Mouse (Mus musculus) MEL (cell line): ENCODE measurements around the gene Fgfrl1. TPM values are rescaled to one million over a fixed set of nuclear protein-coding genes. Genes with fewer than 3 reads are reported as not detected.

Experiments used
- DNase-seq: peaks from one replicate; pipeline ENCODE4 v3.0.0; 2011; ENCODE audit warnings: low read depth, low spot score
- H3K27ac ChIP-seq: 2 replicates; pipeline ENCODE4 v1.5.1; 2012; ENCODE audit warnings: low read depth, mild to moderate bottlenecking, control low read depth, low read length, moderate library complexity; ENCODE audit not compliant: control insufficient read depth
- H3K27me3 ChIP-seq, 2 experiments: fragments of 150-350 bp in 1 of 2; sonication (generic) in 1 of 2; 2 replicates each; pipeline ENCODE4 v1.6.1; 2012; ENCODE audit warnings: low read length in 2 of 2, mild to moderate bottlenecking in 2 of 2, improper control_type of control experiment in 1 of 2, moderate library complexity in 1 of 2; ENCODE audit not compliant: insufficient read depth in 2 of 2, control insufficient read depth in 1 of 2
- H3K36me3 ChIP-seq, 2 experiments: 2 replicates each; pipeline ENCODE4 v1.6.1; 2012 to 2014; ENCODE audit warnings: low read length in 2 of 2, improper control_type of control experiment in 1 of 2, inconsistent platforms in 1 of 2, mild to moderate bottlenecking in 1 of 2; ENCODE audit not compliant: insufficient read depth in 2 of 2, control insufficient read depth in 1 of 2
- H3K4me1 ChIP-seq, 2 experiments: fragments of 150-350 bp in 1 of 2; sonication (generic) in 1 of 2; 2 replicates each; pipeline ENCODE4 v1.6.1; 2012; ENCODE audit warnings: low read length in 2 of 2, improper control_type of control experiment in 1 of 2, mild to moderate bottlenecking in 1 of 2; ENCODE audit not compliant: insufficient read depth in 2 of 2, control insufficient read depth in 1 of 2
- H3K4me3 ChIP-seq, 2 experiments: fragments of 150-350 bp in 1 of 2; sonication (generic) in 1 of 2; 2 replicates each; pipeline ENCODE4 v1.5.1; 2012; ENCODE audit warnings: low read depth in 2 of 2, low read length in 2 of 2, mild to moderate bottlenecking in 2 of 2, moderate library complexity in 2 of 2, control low read depth in 1 of 2, improper control_type of control experiment in 1 of 2; ENCODE audit not compliant: control insufficient read depth in 1 of 2, insufficient read depth in 1 of 2
- H3K79me2 ChIP-seq: 2 replicates; pipeline ENCODE4 v1.6.1; 2012; ENCODE audit warnings: mild to moderate bottlenecking, low read length, moderate library complexity; ENCODE audit not compliant: control insufficient read depth, poor library complexity, insufficient read depth
- H3K9ac ChIP-seq: 2 replicates; pipeline ENCODE4 v1.6.1; 2012; ENCODE audit warnings: low read depth, mild to moderate bottlenecking, control low read depth, low read length, moderate library complexity; ENCODE audit not compliant: control insufficient read depth, poor library complexity, severe bottlenecking
- H3K9me3 ChIP-seq: fragments of 150-350 bp; sonication (generic); replicated peaks from 2 replicates; pipeline ENCODE4 v1.6.1; 2012; ENCODE audit warnings: mild to moderate bottlenecking, low read length, improper control_type of control experiment, moderate library complexity; ENCODE audit not compliant: insufficient read depth
- CHD1 ChIP-seq: IDR thresholded peaks from 2 replicates; pipeline ENCODE4 v1.6.1; 2012; ENCODE audit warnings: low read depth, mild to moderate bottlenecking, inconsistent platforms, low read length, improper control_type of control experiment
- CHD2 ChIP-seq: IDR thresholded peaks from 2 replicates; pipeline ENCODE4 v1.6.1; 2011; ENCODE audit warnings: low read length, improper control_type of control experiment
- CTCF ChIP-seq, 3 experiments: IDR thresholded peaks in 2 of 3; conservative IDR thresholded peaks in 1 of 3; 2 replicates each; pipeline ENCODE4 v1.5.1; 2011 to 2012; ENCODE audit warnings: low read length in 3 of 3, low read depth in 2 of 3, mild to moderate bottlenecking in 2 of 3, improper control_type of control experiment in 1 of 3, inconsistent platforms in 1 of 3, mixed read lengths in 1 of 3, moderate library complexity in 1 of 3; ENCODE audit not compliant: control insufficient read depth in 1 of 3, insufficient read depth in 1 of 3, poor library complexity in 1 of 3, severe bottlenecking in 1 of 3
- E2F4 ChIP-seq: IDR thresholded peaks from 2 replicates; pipeline ENCODE4 v1.6.1; 2011; ENCODE audit warnings: low read depth, low read length, improper control_type of control experiment, borderline replicate concordance
- ELF1 ChIP-seq: IDR thresholded peaks from 2 replicates; pipeline ENCODE4 v1.6.1; 2014; ENCODE audit warnings: low read depth, mild to moderate bottlenecking, inconsistent platforms, low read length, improper control_type of control experiment, moderate library complexity
- ETS1 ChIP-seq: IDR thresholded peaks from 2 replicates; pipeline ENCODE4 v1.6.1; 2012; ENCODE audit warnings: low read depth, mild to moderate bottlenecking, inconsistent platforms, low read length, improper control_type of control experiment, moderate library complexity
- GABPA ChIP-seq: IDR thresholded peaks from 2 replicates; pipeline ENCODE4 v1.6.1; 2012; ENCODE audit warnings: low read depth, mild to moderate bottlenecking, inconsistent platforms, low read length, improper control_type of control experiment, moderate library complexity
- GATA1 ChIP-seq: IDR thresholded peaks from 2 replicates; pipeline ENCODE4 v1.6.1; 2011; ENCODE audit warnings: low read depth, low read length, improper control_type of control experiment
- HCFC1 ChIP-seq: IDR thresholded peaks from 2 replicates; pipeline ENCODE4 v1.6.1; 2012; ENCODE audit warnings: low read depth, mild to moderate bottlenecking, inconsistent platforms, low read length, improper control_type of control experiment, moderate library complexity
- MAFK ChIP-seq: IDR thresholded peaks from 2 replicates; pipeline ENCODE4 v1.6.1; 2011; ENCODE audit warnings: low read depth, mild to moderate bottlenecking, low read length, improper control_type of control experiment, borderline replicate concordance
- MEF2A ChIP-seq: IDR thresholded peaks from 2 replicates; pipeline ENCODE4 v1.6.1; 2014; ENCODE audit warnings: low read depth, mild to moderate bottlenecking, inconsistent platforms, low read length, improper control_type of control experiment; ENCODE audit not compliant: poor library complexity, insufficient replicate concordance, severe bottlenecking; ENCODE audit errors: extremely low read depth
- MXI1 ChIP-seq: IDR thresholded peaks from 2 replicates; pipeline ENCODE4 v1.6.1; 2011; ENCODE audit warnings: mild to moderate bottlenecking, low read depth, low read length, improper control_type of control experiment
- MYB ChIP-seq: IDR thresholded peaks from 2 replicates; pipeline ENCODE4 v1.6.1; 2011; ENCODE audit warnings: mild to moderate bottlenecking, low read depth, low read length, improper control_type of control experiment
- MYC ChIP-seq: IDR thresholded peaks from 2 replicates; pipeline ENCODE4 v1.6.1; 2011; ENCODE audit warnings: low read depth, mild to moderate bottlenecking, low read length, improper control_type of control experiment, moderate library complexity
- NELFE ChIP-seq: IDR thresholded peaks from 2 replicates; pipeline ENCODE4 v1.6.1; 2011; ENCODE audit warnings: low read depth, low read length, improper control_type of control experiment
- NRF1 ChIP-seq: IDR thresholded peaks from 2 replicates; pipeline ENCODE4 v1.6.1; 2014; ENCODE audit warnings: low read depth, mild to moderate bottlenecking, inconsistent platforms, low read length, improper control_type of control experiment, moderate library complexity; ENCODE audit not compliant: poor library complexity, insufficient read depth, severe bottlenecking
- POLR2AphosphoS2 ChIP-seq: IDR thresholded peaks from 2 replicates; pipeline ENCODE4 v1.6.1; 2011; ENCODE audit warnings: low read length, improper control_type of control experiment
- SIN3A ChIP-seq: IDR thresholded peaks from 2 replicates; pipeline ENCODE4 v1.6.1; 2012; ENCODE audit warnings: low read length, improper control_type of control experiment, inconsistent platforms
- SMC3 ChIP-seq: IDR thresholded peaks from 2 replicates; pipeline ENCODE4 v1.6.1; 2011; ENCODE audit warnings: low read depth, low read length, improper control_type of control experiment
- TAL1 ChIP-seq: IDR thresholded peaks from 2 replicates; pipeline ENCODE4 v1.6.1; 2012; ENCODE audit warnings: mild to moderate bottlenecking, inconsistent platforms, low read length, moderate library complexity, mixed read lengths
- TBP ChIP-seq: IDR thresholded peaks from 2 replicates; pipeline ENCODE4 v1.8.0; 2011; ENCODE audit warnings: low read depth, low read length, improper control_type of control experiment
- TCF12 ChIP-seq: IDR thresholded peaks from 2 replicates; pipeline ENCODE4 v1.6.1; 2014; ENCODE audit warnings: low read depth, mild to moderate bottlenecking, inconsistent platforms, low read length, improper control_type of control experiment, moderate library complexity
- USF1 ChIP-seq: IDR thresholded peaks from 2 replicates; pipeline ENCODE4 v1.6.1; 2014; ENCODE audit warnings: low read depth, mild to moderate bottlenecking, inconsistent platforms, low read length, improper control_type of control experiment, moderate library complexity
- ZC3H11A ChIP-seq: IDR thresholded peaks from 2 replicates; pipeline ENCODE4 v1.6.1; 2012; ENCODE audit warnings: low read depth, mild to moderate bottlenecking, inconsistent platforms, low read length, improper control_type of control experiment
- polyA plus RNA-seq, 2 experiments: library from polyadenylated mRNA; stranded (reverse) in 1 of 2; unstranded in 1 of 2; fragments of >175 nt in 1 of 2; fragments of >200 nt in 1 of 2; gene quantifications; 2 replicates each; pipeline versions ENCODE4 v1.2.1 to v1.2.4; 2012; ENCODE audit warnings: low replicate concordance in 2 of 2, low read depth in 1 of 2; ENCODE audit not compliant: insufficient read length in 2 of 2, insufficient read depth in 1 of 2, missing spikeins in 1 of 2
- total RNA-seq: library from RNA; depleted of rRNA; stranded (reverse); fragments of 300-350 nt; gene quantifications from 2 replicates; pipeline ENCODE4 v1.2.3, GENCODE M21; 2012

The Fgfrl1 gene
- total and polyA plus RNA-seq, 3 experiments = 16.0 to 27.3 TPM; not detected in 1

DNA sequence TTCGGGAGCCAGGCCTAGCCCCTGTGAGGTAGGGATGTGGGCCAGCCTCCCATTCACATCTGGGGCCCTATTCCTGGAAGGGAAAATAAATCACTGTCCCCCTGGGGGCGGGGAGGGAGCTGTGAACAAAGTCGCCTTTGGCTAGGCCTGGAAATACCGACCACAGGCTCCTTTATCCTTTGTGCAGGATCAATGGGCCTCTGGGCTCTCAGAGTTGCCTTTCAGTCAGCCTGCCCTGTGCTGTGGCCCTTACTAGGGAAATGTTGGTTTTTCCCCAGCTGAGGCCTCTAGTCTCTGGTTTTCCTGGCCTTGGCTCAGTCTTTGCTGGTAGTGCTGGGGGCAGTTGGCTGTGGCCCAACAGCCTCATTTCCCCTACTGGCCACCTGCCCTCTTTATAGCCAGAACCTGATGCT is 5.2 kb downstream of the Fgfrl1 start:
- Histone ChIP-seq H3K4me3 (no peak overlapping the region), H3K79me2 (peaks cover 3% of the 10 kb centered on the region; the same call in 1 of the 2 replicates), H3K36me3 (no peaks in the 10 kb centered on the region), H3K27me3 (no peaks in the 10 kb centered on the region), H3K9ac (no peak overlapping the region), H3K9me3 (no peaks in the 10 kb centered on the region), H3K4me1 (peaks cover 4 to 5% of the 10 kb centered on the region in 2 experiments; a peak in 2 of 4 replicates), H3K27ac (no peak overlapping the region)
- TF ChIP-seq MAFK = no peak
- no peak for TF ChIP-seq POLR2AphosphoS2
- TF ChIP-seq SIN3A = no peak
- no peak for TF ChIP-seq ELF1
- no peak for TF ChIP-seq CHD2
- TF ChIP-seq TAL1 = no peak
- no peak for TF ChIP-seq HCFC1
- no peak for TF ChIP-seq ZC3H11A
- no peak for TF ChIP-seq TBP
- TF ChIP-seq SMC3 = no peak
- no peak for TF ChIP-seq CHD1
- no peak for TF ChIP-seq MYC
- no peak for TF ChIP-seq NRF1
- TF ChIP-seq MYB = no peak
- no peak for DNase-seq

DNA sequence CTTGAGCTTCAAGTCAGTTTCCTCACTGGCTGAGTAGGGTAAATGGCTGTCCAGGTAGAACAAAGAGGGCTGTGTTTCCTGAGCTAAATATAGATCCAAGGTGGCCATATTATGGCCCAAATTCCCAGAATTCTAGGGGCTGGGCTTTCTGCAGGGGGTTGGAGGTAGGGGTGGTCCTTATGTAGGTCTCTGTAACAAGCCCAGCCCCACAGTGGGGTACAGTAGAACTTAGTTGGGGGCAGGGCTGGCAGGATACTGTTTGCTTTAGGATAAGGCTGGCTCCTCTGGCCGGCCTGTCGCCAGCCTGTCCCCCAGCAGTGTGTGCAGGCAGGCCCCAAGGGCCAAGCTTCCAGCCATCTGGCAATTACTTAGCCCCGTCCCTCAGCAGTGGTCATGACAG is 8.2 kb downstream of the Fgfrl1 start:
- no peaks in the 10 kb centered on the region for H3K27me3 ChIP-seq
- H3K9me3 ChIP-seq = no peaks in the 10 kb centered on the region
- H3K36me3 ChIP-seq = no peaks in the 10 kb centered on the region
- no peak overlapping the region for H3K9ac ChIP-seq
- no peaks in the 10 kb centered on the region for H3K79me2 ChIP-seq
- H3K4me3 ChIP-seq = no peak overlapping the region
- DNase-seq = no peak
- TF ChIP-seq ZC3H11A = no peak
- TF ChIP-seq MYB = no peak
- no peak for TF ChIP-seq NELFE
- no peak overlapping the region for H3K27ac ChIP-seq
- H3K4me1 ChIP-seq = peaks cover 0 to under 1% of the 10 kb centered on the region in 2 experiments; a peak in 1 of 4 replicates

DNA sequence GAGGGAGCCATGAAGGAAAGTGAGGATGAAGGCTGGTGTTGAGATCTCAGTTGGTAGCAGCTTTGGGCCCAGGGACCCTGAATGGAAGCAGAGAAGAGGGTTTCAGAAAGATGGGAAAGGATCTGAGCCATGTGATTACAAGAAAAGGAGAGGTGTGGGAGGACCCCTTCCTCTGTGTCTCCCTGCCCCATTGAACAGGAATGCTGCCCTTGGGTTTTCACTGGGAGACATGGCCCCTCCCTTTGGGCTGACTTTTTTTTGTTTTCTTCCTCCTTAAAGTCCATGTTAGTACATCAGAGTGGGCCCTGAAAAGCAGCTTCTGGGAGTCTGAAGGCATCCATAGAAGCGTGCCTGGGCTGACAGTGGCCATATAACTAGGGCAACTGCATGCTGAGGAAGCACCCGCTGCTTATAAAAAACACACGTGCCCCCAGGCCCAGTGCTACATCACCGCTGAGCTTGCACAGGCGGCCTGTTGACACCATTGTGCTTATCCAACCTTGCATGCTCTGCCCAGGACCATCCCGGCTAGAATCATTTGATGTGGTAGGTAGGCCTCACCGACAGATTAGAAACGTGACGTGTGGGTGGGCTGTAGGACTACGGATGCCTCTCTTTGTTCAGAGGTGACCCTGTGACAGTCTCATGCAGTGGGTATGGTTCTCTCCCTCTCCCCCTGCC is 9.3 kb downstream of the Fgfrl1 start:
- DNase-seq = no peak
- H3K9ac ChIP-seq = no peak overlapping the region
- H3K4me1 ChIP-seq = no peaks in the 10 kb centered on the region
- H3K9me3 ChIP-seq = no peaks in the 10 kb centered on the region
- H3K36me3 ChIP-seq = no peaks in the 10 kb centered on the region; a peak in 1 of 4 replicates
- no peak overlapping the region for H3K27ac ChIP-seq
- H3K79me2 ChIP-seq = no peaks in the 10 kb centered on the region
- TF ChIP-seq USF1 = no peak
- TF ChIP-seq ZC3H11A = no peak
- TF ChIP-seq HCFC1 = no peak
- no peak for TF ChIP-seq SMC3
- no peak for TF ChIP-seq MEF2A
- no peak for TF ChIP-seq CHD2
- no peak for TF ChIP-seq E2F4
- TF ChIP-seq MXI1 = no peak
- no peak for TF ChIP-seq MAFK
- no peak for TF ChIP-seq GABPA
- no peak for TF ChIP-seq CTCF (IDR thresholded peaks at IDR 0.05 in 2 of 3, conservative IDR thresholded peaks at IDR 0.05 in 1 of 3; ENCODE audit: control insufficient read depth in 1 of 3, insufficient read depth in 1 of 3, low read depth in 2 of 3, low read length in 3 of 3, poor library complexity in 1 of 3, severe bottlenecking in 1 of 3)
- TF ChIP-seq NELFE = no peak
- TF ChIP-seq ETS1 = no peak
- TF ChIP-seq GATA1 = no peak
- TF ChIP-seq TCF12 = no peak
- TF ChIP-seq, all 39 proteins: peak for 0
- Histone ChIP-seq H3K4me3 (no peak overlapping the region), H3K27me3 (no peaks in the 10 kb centered on the region)
